Mouse (Mus musculus): ENCODE measurements around the gene Rarb. TPM values are rescaled to one million over a fixed set of nuclear protein-coding genes. Genes with fewer than 3 reads are reported as not detected.
A peak's percentile ranks its signal among the peaks of the same experiment; 100 is the strongest.
"Not testable (repeated sequence)": the region's sequence is repeated elsewhere in the genome, so short reads cannot be mapped to it uniquely, and the experiment has no call there.

Rarb gene
- polyA plus RNA-seq, 1 experiment from 2014 or later, result 19.3 TPM

DNA sequence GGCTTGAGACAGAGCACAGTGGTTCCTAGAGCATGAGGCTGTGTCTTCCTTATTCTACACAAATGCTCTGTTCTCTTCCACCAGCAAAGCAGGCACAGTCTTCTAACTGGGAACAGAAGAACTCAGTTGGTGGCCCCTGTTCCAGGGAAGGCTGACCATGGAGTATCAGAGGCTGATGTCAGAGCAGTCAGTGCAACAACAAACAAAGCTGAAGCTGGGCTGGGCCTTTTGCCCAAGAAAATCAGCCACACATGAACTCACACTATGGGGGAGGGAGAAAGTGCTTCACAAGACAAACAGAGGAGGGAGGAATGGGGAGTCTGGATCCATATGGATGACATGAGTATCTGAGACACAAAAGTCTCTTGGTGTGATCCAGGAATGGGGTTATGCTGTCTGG, 56.2 kb downstream of the Rarb start:
- ATAC-seq (replicated peaks; ENCODE audit: low FRiP score, low read depth) (no peak), DNase-seq (ENCODE audit: low spot score) (peak; percentile 62)
- H3K9ac ChIP-seq (ENCODE audit: low read depth, low read length), result no peak overlapping the region
- no peaks in the 10 kb centered on the region for H3K36me3 ChIP-seq (ENCODE audit: insufficient read depth, low read length)
- H3K4me3 ChIP-seq (replicated peaks; ENCODE audit: low read depth, low read length), result no peak overlapping the region
- H3K27ac ChIP-seq, result no peak overlapping the region
- no peaks in the 10 kb centered on the region for H3K9me3 ChIP-seq (replicated peaks; ENCODE audit: low read length)
- H3K4me1 ChIP-seq (replicated peaks; ENCODE audit: insufficient read depth, low read length), result no peaks in the 10 kb centered on the region
- no peak overlapping the region for H3K4me2 ChIP-seq (ENCODE audit: low read length)
- no peak for TF ChIP-seq CTCF (IDR thresholded peaks at IDR 0.05; ENCODE audit: low read depth)
- H3K27me3 ChIP-seq (ENCODE audit: insufficient read depth, low read length), result no peaks in the 10 kb centered on the region

DNA sequence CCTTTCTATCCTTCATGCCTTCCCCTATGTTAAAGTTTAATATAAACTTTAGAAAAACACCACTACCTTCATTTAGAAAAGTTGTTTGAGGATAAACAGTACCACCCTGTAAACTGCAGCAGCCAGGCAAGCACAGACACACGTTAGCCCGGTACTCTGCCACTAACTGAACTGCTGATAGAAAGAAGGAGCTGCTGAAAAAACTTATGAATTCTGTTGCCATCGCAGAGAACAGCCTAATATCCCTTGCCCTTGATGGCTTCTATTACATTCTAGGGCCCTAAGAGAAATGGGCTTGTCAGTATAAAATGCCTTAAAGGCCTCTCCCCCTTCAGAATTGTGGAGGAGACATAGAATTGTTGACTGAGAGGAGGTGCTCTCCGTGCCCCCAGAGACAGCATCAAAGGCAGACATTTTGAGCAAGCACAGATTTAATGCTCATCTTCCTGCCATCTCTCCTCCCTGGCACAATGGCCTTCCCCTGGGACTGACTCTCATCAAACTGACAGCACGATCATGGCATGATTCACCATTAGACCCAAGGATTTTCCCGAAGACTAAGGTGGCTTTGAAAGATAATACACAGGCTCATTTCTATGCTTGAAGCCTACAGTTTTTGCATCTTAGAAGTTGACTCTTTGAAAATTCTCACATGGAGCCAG, 60.1 kb downstream of the Rarb start:
- TF ChIP-seq CTCF (IDR thresholded peaks at IDR 0.05; ENCODE audit: low read depth), result no peak
- no peaks in the 10 kb centered on the region for H3K4me1 ChIP-seq (replicated peaks; ENCODE audit: insufficient read depth, low read length)
- no peak overlapping the region for H3K4me3 ChIP-seq (replicated peaks; ENCODE audit: low read depth, low read length)
- H3K9ac ChIP-seq (ENCODE audit: low read depth, low read length), result no peak overlapping the region
- ATAC-seq (replicated peaks; ENCODE audit: low FRiP score, low read depth) (no peak), DNase-seq (ENCODE audit: low spot score) (no peak)
- H3K27me3 ChIP-seq (ENCODE audit: insufficient read depth, low read length), result no peaks in the 10 kb centered on the region
- no peak overlapping the region for H3K4me2 ChIP-seq (ENCODE audit: low read length)
- no peak overlapping the region for H3K27ac ChIP-seq
- no peaks in the 10 kb centered on the region for H3K36me3 ChIP-seq (ENCODE audit: insufficient read depth, low read length)
- H3K9me3 ChIP-seq (replicated peaks; ENCODE audit: low read length), result no peaks in the 10 kb centered on the region
- WGBS, result 49% methylated on average over 6 of the region's 6 CpGs

DNA sequence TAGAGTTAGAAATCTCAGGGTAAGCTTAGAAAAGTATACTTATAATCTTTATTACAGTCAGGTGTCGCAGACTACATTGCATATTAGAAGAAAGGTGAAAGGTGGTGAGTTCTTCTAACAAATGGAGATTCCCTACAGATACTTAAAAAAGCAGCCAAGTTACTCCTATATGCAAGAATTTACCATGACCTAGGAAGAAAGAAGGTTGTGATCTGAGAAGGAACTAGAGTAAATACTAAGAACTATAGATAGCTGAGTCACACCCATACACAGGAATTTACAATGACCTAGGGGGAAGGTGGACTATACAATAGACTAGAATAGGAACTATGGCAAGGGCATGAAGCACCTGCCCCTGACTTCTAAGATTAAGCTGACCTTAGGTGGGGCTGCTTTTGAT, 63.4 kb downstream of the Rarb start:
- H3K9ac ChIP-seq (ENCODE audit: low read depth, low read length); H3K4me3 ChIP-seq (replicated peaks; ENCODE audit: low read depth, low read length); H3K27me3 ChIP-seq (ENCODE audit: insufficient read depth, low read length); DNase-seq (ENCODE audit: low spot score); ATAC-seq (replicated peaks; ENCODE audit: low FRiP score, low read depth); H3K4me1 ChIP-seq (replicated peaks; ENCODE audit: insufficient read depth, low read length); H3K27ac ChIP-seq; H3K4me2 ChIP-seq (ENCODE audit: low read length); H3K36me3 ChIP-seq (ENCODE audit: insufficient read depth, low read length); H3K9me3 ChIP-seq (replicated peaks; ENCODE audit: low read length): not testable (repeated sequence)
- 92% methylated on average over 1 of the region's 1 CpGs for WGBS

DNA sequence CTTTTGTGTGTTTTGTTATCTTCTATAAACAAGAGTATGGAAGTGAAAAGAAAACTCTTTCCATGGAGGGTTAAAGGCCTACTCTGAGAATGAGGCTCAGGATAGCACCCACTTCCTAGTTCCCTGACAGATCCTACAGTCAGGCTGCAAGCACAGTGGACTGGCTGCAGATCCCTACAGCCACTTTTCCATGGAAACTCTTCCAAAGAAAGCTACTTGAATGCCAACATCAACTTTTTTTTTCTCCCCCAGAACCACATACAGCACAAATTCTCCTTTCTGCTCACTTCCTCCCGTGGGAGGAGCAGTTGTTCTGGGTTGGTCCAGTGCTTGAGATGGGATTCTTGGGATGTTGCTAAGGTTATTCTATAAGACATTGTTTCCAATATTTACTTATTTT, 66.3 kb downstream of the Rarb start:
- DNase-seq (ENCODE audit: low spot score), result peak; percentile 38

DNA sequence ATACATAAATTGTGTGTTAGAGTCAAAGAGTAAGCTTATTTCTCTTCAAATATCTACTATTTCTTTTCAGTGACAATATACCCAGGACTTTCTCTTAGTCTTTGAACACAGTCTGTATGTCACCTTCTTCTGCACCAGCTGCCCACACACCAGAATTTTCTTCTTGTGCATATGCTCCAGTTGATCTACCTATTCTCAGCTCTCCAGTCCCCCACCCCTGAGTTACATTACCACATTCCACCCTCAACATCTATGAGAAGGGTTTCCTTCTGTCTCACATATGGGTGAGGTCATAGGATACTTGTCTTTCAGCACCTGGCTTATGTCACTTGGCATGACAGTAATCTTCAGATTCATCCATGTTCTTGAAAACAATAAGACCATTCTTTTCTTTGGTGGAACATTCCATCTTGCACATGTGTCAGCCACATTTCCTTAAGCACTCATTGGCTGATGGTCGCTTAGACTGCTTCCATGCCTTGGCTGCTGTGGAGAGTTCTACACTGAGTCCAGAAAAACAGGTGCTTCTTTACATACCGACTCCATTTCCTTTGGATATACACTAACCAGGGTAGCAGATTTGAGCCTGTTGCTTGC, 71.9 kb downstream of the Rarb start:
- DNase-seq (ENCODE audit: low spot score), result no peak
- Histone ChIP-seq H3K27me3 (ENCODE audit: insufficient read depth, low read length) (no peaks in the 10 kb centered on the region), H3K36me3 (ENCODE audit: insufficient read depth, low read length) (no peaks in the 10 kb centered on the region), H3K4me2 (ENCODE audit: low read length) (no peak overlapping the region), H3K27ac (no peak overlapping the region), H3K4me1 (replicated peaks; ENCODE audit: insufficient read depth, low read length) (no peaks in the 10 kb centered on the region), H3K4me3 (replicated peaks; ENCODE audit: low read depth, low read length) (no peak overlapping the region), H3K9ac (ENCODE audit: low read depth, low read length) (no peak overlapping the region), H3K9me3 (replicated peaks; ENCODE audit: low read length) (no peaks in the 10 kb centered on the region)
- no peak for ATAC-seq (replicated peaks; ENCODE audit: low FRiP score, low read depth)
- WGBS, result 87% methylated on average over 2 of the region's 2 CpGs
- no peak for TF ChIP-seq CTCF (IDR thresholded peaks at IDR 0.05; ENCODE audit: low read depth)

More for the DNA sequence above, 66.3 kb downstream of the Rarb start:
- 54% methylated on average over 1 of the region's 1 CpGs for WGBS
- Histone ChIP-seq H3K36me3 (ENCODE audit: insufficient read depth, low read length) (no peaks in the 10 kb centered on the region), H3K9ac (ENCODE audit: low read depth, low read length) (no peak overlapping the region), H3K4me1 (replicated peaks; ENCODE audit: insufficient read depth, low read length) (no peaks in the 10 kb centered on the region), H3K4me3 (replicated peaks; ENCODE audit: low read depth, low read length) (no peak overlapping the region), H3K27ac (no peak overlapping the region), H3K4me2 (ENCODE audit: low read length) (no peak overlapping the region), H3K9me3 (replicated peaks; ENCODE audit: low read length) (no peaks in the 10 kb centered on the region), H3K27me3 (ENCODE audit: insufficient read depth, low read length) (no peaks in the 10 kb centered on the region)
- no peak for ATAC-seq (replicated peaks; ENCODE audit: low FRiP score, low read depth)
- TF ChIP-seq CTCF (IDR thresholded peaks at IDR 0.05; ENCODE audit: low read depth), result no peak

DNA sequence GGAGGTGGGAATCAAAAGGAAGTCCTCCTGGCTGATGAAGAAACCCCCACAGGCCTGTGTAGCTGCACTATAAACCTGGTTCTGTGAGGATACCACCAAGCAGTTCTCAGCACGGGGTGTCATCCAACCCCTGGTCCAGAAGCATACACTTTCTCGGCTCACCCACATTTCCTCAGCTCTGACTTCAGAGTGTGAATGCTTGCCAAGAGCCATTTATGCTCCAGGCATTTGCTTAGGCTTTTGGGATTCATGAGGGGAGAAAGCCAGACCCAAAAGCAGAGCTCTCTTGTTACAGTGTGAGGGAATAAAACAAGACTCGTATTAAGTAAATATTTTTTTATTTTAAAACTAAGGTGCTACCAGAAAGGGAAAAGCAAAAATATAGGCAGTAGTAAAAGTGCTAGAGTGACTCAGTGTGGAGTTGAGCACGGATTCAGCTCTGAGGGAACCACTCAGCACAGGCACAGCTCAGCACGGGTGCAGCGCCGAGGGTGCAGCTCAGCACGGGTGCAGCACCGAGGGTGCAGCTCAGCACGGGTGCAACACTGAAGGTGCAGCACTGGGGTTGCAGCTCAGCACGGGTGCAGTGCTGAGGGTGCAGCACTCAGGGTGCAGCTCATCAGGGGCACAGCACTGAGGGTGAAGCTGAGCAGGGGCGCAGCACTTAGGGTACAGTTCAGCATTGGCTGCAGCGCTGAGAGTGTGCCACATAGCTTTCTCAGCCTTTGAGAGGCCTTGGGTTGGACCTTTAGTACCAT, 77.8 kb downstream of the Rarb start:
- Histone ChIP-seq H3K4me2 (ENCODE audit: low read length) (no peak overlapping the region), H3K4me3 (replicated peaks; ENCODE audit: low read depth, low read length) (no peak overlapping the region), H3K36me3 (ENCODE audit: insufficient read depth, low read length) (no peaks in the 10 kb centered on the region), H3K9ac (ENCODE audit: low read depth, low read length) (no peak overlapping the region), H3K4me1 (replicated peaks; ENCODE audit: insufficient read depth, low read length) (0 out of 2 replicates have a peak, but pooled peaks cover under 1% of the 10 kb centered on the region), H3K9me3 (replicated peaks; ENCODE audit: low read length) (no peaks in the 10 kb centered on the region), H3K27me3 (ENCODE audit: insufficient read depth, low read length) (no peaks in the 10 kb centered on the region), H3K27ac (no peak overlapping the region)
- 63% methylated on average over 13 of the region's 13 CpGs for WGBS
- TF ChIP-seq CTCF (IDR thresholded peaks at IDR 0.05; ENCODE audit: low read depth), result no peak
- ATAC-seq (replicated peaks; ENCODE audit: low FRiP score, low read depth) (no peak), DNase-seq (ENCODE audit: low spot score) (no peak)
